Mouse (Mus musculus) megakaryocyte-erythroid progenitor cell, adult 5-6 weeks (primary cell): ENCODE results near the gene Gzmc. TPM values are rescaled to one million over a fixed set of nuclear protein-coding genes. Genes with fewer than 3 reads are reported as not detected.
"Not testable (repeated sequence)": the region's sequence is repeated elsewhere in the genome, so short reads cannot be mapped to it uniquely, and the experiment has no call there.

Source experiments
- ATAC-seq: replicated peaks from 2 replicates; pipeline ENCODE4 v1.8.0; 2016; ENCODE audit warnings: mild to moderate bottlenecking, inconsistent platforms; ENCODE audit not compliant: severe bottlenecking, poor library complexity, low FRiP score, low TSS enrichment
- total RNA-seq, 2 experiments: library from RNA; stranded (forward) in 1 of 2; stranded (reverse) in 1 of 2; fragments of 200-1000, 215-1000 nt in 1 of 2; fragments of >200 nt in 1 of 2; fragmentation: Nextera tagmentation in 1 of 2; gene quantifications; 2 replicates each; pipeline ENCODE4 v1.2.3; 2014 to 2017

Gene Gzmc
- not detected in 2 replicates for total RNA-seq (2014; fragmentation: Nextera tagmentation)
- not detected in 2 replicates for total RNA-seq (2017)

- ATAC-seq: no peak
Measured at GRCm38 (mm10) chr14:56234556-56234955, at the start of gene Gzmc. TSS of gene Gzmc (minus strand) at chr14:56234656.

GRCm38 (mm10) chr14:56283816-56284215, 49.4 kb upstream of the Gzmc start:
- ATAC-seq: no peak

- no peak for ATAC-seq
Measured at GRCm38 (mm10) chr14:56281090-56281489, 46.6 kb upstream of the Gzmc start.

GRCm38 (mm10) chr14:56278691-56279090, 44.2 kb upstream of the Gzmc start:
- not testable (repeated sequence) for ATAC-seq

- ATAC-seq: not testable (repeated sequence)
Measured at GRCm38 (mm10) chr14:56276096-56276495, 41.6 kb upstream of the Gzmc start.

GRCm38 (mm10) chr14:56266109-56266508, 31.7 kb upstream of the Gzmc start:
- ATAC-seq: no peak

- 0 out of 2 replicates have a peak, but pooled peaks have one; percentile 30 for ATAC-seq
Measured at GRCm38 (mm10) chr14:56262153-56262552, 27.7 kb upstream of the Gzmc start, which contains the start of gene Gzmb. TSS of gene Gzmb (minus strand) at chr14:56262260.

- peak; percentile 55; the same call in 1 of the 2 replicates for ATAC-seq
Measured at GRCm38 (mm10) chr14:56240409-56240808, 6.0 kb upstream of the Gzmc start.

- ATAC-seq: no peak
Measured at GRCm38 (mm10) chr14:56211317-56211716, 23.1 kb downstream of the Gzmc start, which contains the start of gene Gzmf. TSS of gene Gzmf (minus strand) at chr14:56211417.

- ATAC-seq: no peak
Measured at GRCm38 (mm10) chr14:56205613-56206012, 28.8 kb downstream of the Gzmc start.

- ATAC-seq: peak; percentile 73
Measured at GRCm38 (mm10) chr14:56205021-56205420, 29.4 kb downstream of the Gzmc start.

GRCm38 (mm10) chr14:56203975-56204374, 30.5 kb downstream of the Gzmc start:
- ATAC-seq: peak; percentile 73

GRCm38 (mm10) chr14:56186946-56187345, 47.5 kb downstream of the Gzmc start:
- no peak for ATAC-seq

GRCm38 (mm10) chr14:56186521-56186920, 47.9 kb downstream of the Gzmc start:
- no peak for ATAC-seq

Other genes with a start within 250 kb of the Gzmc start
- gene Mcpt1, start 216.7 kb downstream of the Gzmc start, total RNA-seq (2014; fragmentation: Nextera tagmentation): not detected in 2 replicates
- not detected in 2 replicates for gene Mcpt1, start 216.7 kb downstream of the Gzmc start, total RNA-seq (2017)
- not detected in 2 replicates for gene Mcpt9, start 204.2 kb downstream of the Gzmc start, total RNA-seq (2014; fragmentation: Nextera tagmentation)
- gene Mcpt9, start 204.2 kb downstream of the Gzmc start, total RNA-seq (2017): not detected in 2 replicates
- gene Mcpt2, start 192.6 kb downstream of the Gzmc start, total RNA-seq (2014; fragmentation: Nextera tagmentation): not detected in 2 replicates
- gene Mcpt2, start 192.6 kb downstream of the Gzmc start, total RNA-seq (2017): not detected in 2 replicates
- not detected in 2 replicates for gene Mcpt4, start 172.3 kb downstream of the Gzmc start, total RNA-seq (2014; fragmentation: Nextera tagmentation)
- gene Mcpt4, start 172.3 kb downstream of the Gzmc start, total RNA-seq (2017): not detected in 2 replicates
- not detected in 2 replicates for gene Mcpt8, start 149.4 kb downstream of the Gzmc start, total RNA-seq (2014; fragmentation: Nextera tagmentation)
- gene Mcpt8, start 149.4 kb downstream of the Gzmc start, total RNA-seq (2017): 1.2 TPM in 1 of 2 replicates, not detected in the other
- 2.8 TPM in 1 of 2 replicates, not detected in the other for gene Ctsg, start 132.1 kb downstream of the Gzmc start, total RNA-seq (2014; fragmentation: Nextera tagmentation)
- 3.5 and 16.0 TPM in 2 replicates for gene Ctsg, start 132.1 kb downstream of the Gzmc start, total RNA-seq (2017)
- not detected in 2 replicates for gene Gzme, start 114.0 kb downstream of the Gzmc start, total RNA-seq (2014; fragmentation: Nextera tagmentation)
- gene Gzme, start 114.0 kb downstream of the Gzmc start, total RNA-seq (2017): not detected in 2 replicates
- not detected in 2 replicates for gene Gzmd, start 102.0 kb downstream of the Gzmc start, total RNA-seq (2014; fragmentation: Nextera tagmentation)
- not detected in 2 replicates for gene Gzmd, start 102.0 kb downstream of the Gzmc start, total RNA-seq (2017)
- not detected in 2 replicates for gene Gzmg, start 75.1 kb downstream of the Gzmc start, total RNA-seq (2014; fragmentation: Nextera tagmentation)
- not detected in 2 replicates for gene Gzmg, start 75.1 kb downstream of the Gzmc start, total RNA-seq (2017)
- not detected in 2 replicates for gene Gzmn, start 60.1 kb downstream of the Gzmc start, total RNA-seq (2014; fragmentation: Nextera tagmentation)
- gene Gzmn, start 60.1 kb downstream of the Gzmc start, total RNA-seq (2017): not detected in 2 replicates
- not detected in 2 replicates for gene Gzmf, start 23.2 kb downstream of the Gzmc start, total RNA-seq (2014; fragmentation: Nextera tagmentation)
- gene Gzmf, start 23.2 kb downstream of the Gzmc start, total RNA-seq (2017): not detected in 2 replicates
- gene Gzmb, start 27.6 kb upstream of the Gzmc start, total RNA-seq (2014; fragmentation: Nextera tagmentation): 1.1 TPM in 1 of 2 replicates, not detected in the other
- gene Gzmb, start 27.6 kb upstream of the Gzmc start, total RNA-seq (2017): 0.33 and 1.8 TPM in 2 replicates
- gene Atp12a, start 130.4 kb upstream of the Gzmc start, total RNA-seq (2014; fragmentation: Nextera tagmentation): not detected in 2 replicates
- gene Atp12a, start 130.4 kb upstream of the Gzmc start, total RNA-seq (2017): not detected in 2 replicates
- 19.2 and 19.5 TPM in 2 replicates for gene Rnf17, start 167.9 kb upstream of the Gzmc start, total RNA-seq (2014; fragmentation: Nextera tagmentation)
- 2.8 and 5.8 TPM in 2 replicates for gene Rnf17, start 167.9 kb upstream of the Gzmc start, total RNA-seq (2017)